Mouse (Mus musculus) layer of hippocampus, adult 11-12 months (tissue): ENCODE results near the gene Cldn7.
A peak's percentile ranks its signal among the peaks of the same experiment; 100 is the strongest.
"Not testable (repeated sequence)": the region's sequence is repeated elsewhere in the genome, so short reads cannot be mapped to it uniquely, and the experiment has no call there.

Experiments
- DNase-seq: peaks from one replicate; pipeline ENCODE4 v3.0.0; 2022; ENCODE audit warnings: low spot score

The Cldn7 gene

GRCm38 (mm10) chr11:69964650-69965270 lies at the start of gene Cldn7:
Gene Cldn7 (plus strand): TSS chr11:69964779.
- DNase-seq: no peak

GRCm38 (mm10) chr11:69914917-69915430 lies 49.6 kb upstream of the Cldn7 start:
- no peak for DNase-seq

- no peak for DNase-seq
Observed at GRCm38 (mm10) chr11:69915667-69916627, 48.6 kb upstream of the Cldn7 start.

GRCm38 (mm10) chr11:69916652-69917378 lies 47.8 kb upstream of the Cldn7 start:
- DNase-seq: not testable (repeated sequence)

GRCm38 (mm10) chr11:69917379-69917948 lies 47.1 kb upstream of the Cldn7 start:
- no peak for DNase-seq

GRCm38 (mm10) chr11:69918118-69918517 lies 46.5 kb upstream of the Cldn7 start:
- DNase-seq: no peak

GRCm38 (mm10) chr11:69919053-69919452 lies 45.5 kb upstream of the Cldn7 start:
- DNase-seq: no peak

- DNase-seq: peak; percentile 54
Observed at GRCm38 (mm10) chr11:69919661-69920265, 44.8 kb upstream of the Cldn7 start.

- DNase-seq: peak; percentile 43
Observed at GRCm38 (mm10) chr11:69920266-69921031, 44.1 kb upstream of the Cldn7 start.

- DNase-seq: peak; percentile 100
Observed at GRCm38 (mm10) chr11:69921114-69922011, 43.2 kb upstream of the Cldn7 start, which contains the start of gene Eif5a. Gene Eif5a (minus strand): TSS chr11:69921958.

GRCm38 (mm10) chr11:69922012-69922756 lies 42.4 kb upstream of the Cldn7 start:
- DNase-seq: no peak

- DNase-seq: no peak
Observed at GRCm38 (mm10) chr11:69922796-69923195, 41.8 kb upstream of the Cldn7 start.

GRCm38 (mm10) chr11:69927501-69927900 lies 37.1 kb upstream of the Cldn7 start:
- DNase-seq: no peak

- DNase-seq: no peak
Observed at GRCm38 (mm10) chr11:69929712-69930111, 34.9 kb upstream of the Cldn7 start.

- not testable (repeated sequence) for DNase-seq
Observed at GRCm38 (mm10) chr11:69930176-69930575, 34.4 kb upstream of the Cldn7 start.

GRCm38 (mm10) chr11:69930967-69931537 lies 33.5 kb upstream of the Cldn7 start:
- no peak for DNase-seq

GRCm38 (mm10) chr11:69931769-69932168 lies 32.8 kb upstream of the Cldn7 start:
- DNase-seq: no peak

GRCm38 (mm10) chr11:69932254-69932653 lies 32.3 kb upstream of the Cldn7 start:
- no peak for DNase-seq
